Mouse (Mus musculus): ENCODE results near the gene Tmigd3.

DNA sequence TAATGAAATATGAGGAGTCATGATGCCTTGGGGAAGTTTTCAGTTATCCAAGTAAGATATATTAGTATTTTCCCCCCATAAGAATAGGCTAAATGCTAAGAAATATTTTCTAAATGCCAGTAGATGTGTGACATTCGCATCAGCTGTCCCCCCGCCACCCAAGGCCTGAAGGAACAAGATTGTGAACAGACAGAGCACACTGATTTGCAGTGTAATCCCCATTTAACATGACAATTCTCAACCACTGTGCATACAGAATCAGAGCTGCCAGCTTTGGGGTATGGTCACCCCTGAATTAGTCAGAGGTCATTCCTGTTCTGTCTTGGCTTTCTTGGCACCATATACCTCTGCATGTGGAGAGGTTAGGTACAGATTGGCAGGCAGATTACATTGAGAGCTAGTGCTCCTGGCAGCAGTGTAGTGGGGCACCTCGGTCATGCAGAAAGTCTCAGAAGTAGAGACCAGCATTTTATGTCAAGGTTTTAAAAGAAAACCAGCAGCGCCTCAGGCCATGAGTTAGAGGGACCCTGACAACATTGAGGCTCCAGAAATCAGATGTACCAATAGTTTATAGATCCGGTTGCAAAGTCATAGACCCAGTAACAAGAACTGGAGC, 101.2 kb downstream of the Tmigd3 start:
- no peak for TF ChIP-seq POLR2A (IDR thresholded peaks at IDR 0.05; ENCODE audit: insufficient read depth, low read depth, low read length)
- TF ChIP-seq CTCF (IDR thresholded peaks at IDR 0.05) = no peak

All from heart, adult 2 months (tissue).